Mouse (Mus musculus) stomach, postnatal 0 days (tissue): Measurements from ENCODE around the gene Fnbp1l.

ENCODE experiments used
- CTCF ChIP-seq: IDR thresholded peaks from 2 replicates; pipeline ENCODE4 v1.5.1; 2016; ENCODE audit warnings: antibody characterized with exemption, low read depth, mild to moderate bottlenecking, moderate library complexity
- EP300 ChIP-seq: optimal IDR thresholded peaks from 2 replicates; pipeline ENCODE3; 2016; ENCODE audit warnings: antibody characterized with exemption

- TF ChIP-seq CTCF (no peak), EP300 (no peak)
Observed at GRCm38 (mm10) chr3:122547469-122547868, 72.0 kb downstream of the Fnbp1l start.
